In genomic region chr17:79563721-79564120, GRCm38 (mm10) we compare ENCODE assay signal across 15 mouse cellular contexts. TPM values are rescaled to one million over a fixed set of nuclear protein-coding genes. Genes with fewer than 3 reads are reported as not detected.
DNase-seq lines count a peak whose midpoint lies in the region; ATAC-seq and TF ChIP-seq lines count a peak whose summit lies in the region.
"Had no signal": no experiment of that assay in that cellular context is flagged by ENCODE, and none has a peak within 500 bp of the region (broad histone marks: within the 10 kb centered on the region; RNA-seq: fewer than 3 reads in every experiment).

No protein-coding gene starts in this region.

- CTCF ChIA-PET in Patski (lab: Charles Lee) = interaction anchor here (0.9 to 1.9 kb wide), 4 partner anchors 11 to 428 kb away, joined by 3 to 6 read pairs (median 4); no protein-coding TSS in a partner anchor

- H3K4me3 ChIP-seq in forebrain, embryonic 11.5 days (ENCODE audit: low read depth, low read length) = no peak overlapping the region
- no peak overlapping the region for H3K4me3 ChIP-seq in forebrain, embryonic 13.5 days
- H3K4me3 ChIP-seq in hindbrain, embryonic 10.5 days = no peak overlapping the region
- no peak overlapping the region for H3K4me3 ChIP-seq in hindbrain, embryonic 16.5 days (ENCODE audit: low read length)
- H3K4me3 ChIP-seq in forebrain, postnatal 0 days (ENCODE audit: low read depth, low read length) = no peak overlapping the region
- no peak overlapping the region for H3K4me3 ChIP-seq in layer of hippocampus, adult 2 months
- no peak overlapping the region for H3K4me3 ChIP-seq in hindbrain, postnatal 0 days (ENCODE audit: low read length)
- H3K4me3 ChIP-seq: liver, embryonic 12.5 days; midbrain, embryonic 15.5 days had no signal

- 0 out of 2 replicates have a peak, but pooled peaks have one; percentile 18 for ATAC-seq in forebrain, embryonic 11.5 days (replicated peaks; ENCODE audit: low FRiP score)
- no peak for ATAC-seq in forebrain, embryonic 13.5 days
- no peak for ATAC-seq in hindbrain, embryonic 16.5 days
- ATAC-seq in Patski = peak; percentile 17
- no peak for ATAC-seq in forebrain, postnatal 0 days
- ATAC-seq in hindbrain, postnatal 0 days = no peak
- ATAC-seq: liver, embryonic 12.5 days; midbrain, embryonic 15.5 days had no signal

- H3K27ac ChIP-seq in forebrain, embryonic 11.5 days (ENCODE audit: low read depth, low read length) = no peak overlapping the region
- H3K27ac ChIP-seq in forebrain, embryonic 13.5 days = no peak overlapping the region
- no peak overlapping the region for H3K27ac ChIP-seq in hindbrain, embryonic 10.5 days
- H3K27ac ChIP-seq in hindbrain, embryonic 16.5 days (ENCODE audit: low read depth, low read length) = no peak overlapping the region
- H3K27ac ChIP-seq in forebrain, postnatal 0 days (ENCODE audit: low read depth, low read length) = peak overlapping the region; percentile 59; the same call in 1 of the 2 replicates
- H3K27ac ChIP-seq in layer of hippocampus, adult 2 months = no peak overlapping the region
- H3K27ac ChIP-seq in hindbrain, postnatal 0 days = no peak overlapping the region
- H3K27ac ChIP-seq: liver, embryonic 12.5 days; midbrain, embryonic 15.5 days had no signal

- no peaks in the 10 kb centered on the region for H3K36me3 ChIP-seq in forebrain, embryonic 11.5 days (ENCODE audit: control insufficient read depth, insufficient read depth, low read length)
- no peaks in the 10 kb centered on the region for H3K36me3 ChIP-seq in forebrain, embryonic 13.5 days (ENCODE audit: poor library complexity, severe bottlenecking)
- no peaks in the 10 kb centered on the region for H3K36me3 ChIP-seq in hindbrain, embryonic 10.5 days
- H3K36me3 ChIP-seq in hindbrain, embryonic 16.5 days (ENCODE audit: control insufficient read depth, insufficient read depth, low read length) = no peaks in the 10 kb centered on the region
- H3K36me3 ChIP-seq in forebrain, postnatal 0 days (ENCODE audit: insufficient read depth) = no peaks in the 10 kb centered on the region
- no peaks in the 10 kb centered on the region for H3K36me3 ChIP-seq in hindbrain, postnatal 0 days (ENCODE audit: insufficient read depth, low read length)
- H3K36me3 ChIP-seq: liver, embryonic 12.5 days; midbrain, embryonic 15.5 days had no signal

- WGBS in forebrain, embryonic 11.5 days = 48% methylated on average over 2 of the region's 2 CpGs
- WGBS in forebrain, embryonic 13.5 days = 79% methylated on average over 2 of the region's 2 CpGs
- WGBS in hindbrain, embryonic 10.5 days = 44% methylated on average over 2 of the region's 2 CpGs
- 68% methylated on average over 2 of the region's 2 CpGs for WGBS in hindbrain, embryonic 16.5 days
- 72% methylated on average over 2 of the region's 2 CpGs for WGBS in forebrain, postnatal 0 days
- WGBS in hindbrain, postnatal 0 days = 72% methylated on average over 2 of the region's 2 CpGs

- H3K4me1 ChIP-seq in forebrain, embryonic 11.5 days (replicated peaks; ENCODE audit: control insufficient read depth, insufficient read depth, low read length) = no peaks in the 10 kb centered on the region
- H3K4me1 ChIP-seq in forebrain, embryonic 13.5 days = no peaks in the 10 kb centered on the region
- H3K4me1 ChIP-seq in hindbrain, embryonic 10.5 days (replicated peaks) = peaks cover 27% of the 10 kb centered on the region
- no peaks in the 10 kb centered on the region for H3K4me1 ChIP-seq in hindbrain, embryonic 16.5 days (ENCODE audit: control insufficient read depth, insufficient read depth, low read depth, low read length)
- H3K4me1 ChIP-seq in forebrain, postnatal 0 days (ENCODE audit: insufficient read depth) = peaks cover 11% of the 10 kb centered on the region
- H3K4me1 ChIP-seq in hindbrain, postnatal 0 days (ENCODE audit: insufficient read depth, low read length) = no peaks in the 10 kb centered on the region
- H3K4me1 ChIP-seq: liver, embryonic 12.5 days had no signal

- TF ChIP-seq CTCF in Patski (IDR thresholded peaks at IDR 0.05) = no peak
- no peak for TF ChIP-seq CTCF in forebrain, postnatal 0 days (IDR thresholded peaks at IDR 0.05; ENCODE audit: low read depth)
- no peak for TF ChIP-seq CTCF in layer of hippocampus, adult 2 months (conservative IDR thresholded peaks at IDR 0.05)
- no peak for TF ChIP-seq CTCF in hindbrain, postnatal 0 days (IDR thresholded peaks at IDR 0.05; ENCODE audit: low read depth)

- H3K9ac ChIP-seq in forebrain, embryonic 11.5 days (ENCODE audit: low read length) = no peak overlapping the region
- H3K9ac ChIP-seq in forebrain, embryonic 13.5 days = no peak overlapping the region
- no peak overlapping the region for H3K9ac ChIP-seq in hindbrain, embryonic 16.5 days (ENCODE audit: low read depth, low read length)
- H3K9ac ChIP-seq in forebrain, postnatal 0 days = no peak overlapping the region
- H3K9ac ChIP-seq in hindbrain, postnatal 0 days (replicated peaks; ENCODE audit: low read length) = no peak overlapping the region
- H3K9ac ChIP-seq: liver, embryonic 12.5 days; midbrain, embryonic 15.5 days had no signal

- no peaks in the 10 kb centered on the region; the same call in 1 of the 2 replicates for H3K9me3 ChIP-seq in forebrain, embryonic 11.5 days (ENCODE audit: control insufficient read depth, low read length)
- peaks cover 12% of the 10 kb centered on the region for H3K9me3 ChIP-seq in forebrain, embryonic 13.5 days (replicated peaks)
- peaks cover 14% of the 10 kb centered on the region for H3K9me3 ChIP-seq in hindbrain, embryonic 10.5 days
- H3K9me3 ChIP-seq in hindbrain, embryonic 16.5 days (ENCODE audit: control insufficient read depth, low read length) = peaks cover 7% of the 10 kb centered on the region
- H3K9me3 ChIP-seq in forebrain, postnatal 0 days (ENCODE audit: low read length) = 0 out of 2 replicates have a peak, but pooled peaks cover 9% of the 10 kb centered on the region
- peaks cover 12% of the 10 kb centered on the region; the same call in 1 of the 2 replicates for H3K9me3 ChIP-seq in hindbrain, postnatal 0 days (ENCODE audit: low read length)
- H3K9me3 ChIP-seq: midbrain, embryonic 15.5 days had no signal

- POLR2A ChIA-PET in Patski (lab: Charles Lee) = interaction anchor here (1.0 kb wide), 1 partner anchor 209 kb away, joined by 3 read pairs; the partner anchor contains the start of gene Cdc42ep3

- in situ Hi-C loops in Patski (cut with MboI; ENCODE audit: low pct_unique_long_range_greater_than_20kb) = no loop called here

- DNase-seq in forebrain, embryonic 11.5 days (ENCODE audit: low spot score) = no peak
- DNase-seq in hindbrain, embryonic 10.5 days (ENCODE audit: low spot score) = peak; percentile 24
- DNase-seq in Patski (ENCODE audit: low read depth, low spot score) = no peak
- DNase-seq in forebrain, postnatal 0 days = no peak
- no peak for DNase-seq in layer of hippocampus, adult 2 months (ENCODE audit: low spot score in 2 of 2)
- DNase-seq in hindbrain, postnatal 0 days (ENCODE audit: low spot score) = no peak
- DNase-seq: adrenal gland, adult 2 months; cerebellum, adult 9-10 months; gastrocnemius, postnatal 36 days; kidney, postnatal 10 days; thymus, postnatal 25 days had no signal

- no peak overlapping the region for H3K4me2 ChIP-seq in forebrain, embryonic 11.5 days (ENCODE audit: low read depth, low read length, severe bottlenecking)
- H3K4me2 ChIP-seq in forebrain, embryonic 13.5 days = no peak overlapping the region
- no peak overlapping the region for H3K4me2 ChIP-seq in hindbrain, embryonic 16.5 days (ENCODE audit: low read length)
- no peak overlapping the region for H3K4me2 ChIP-seq in forebrain, postnatal 0 days (ENCODE audit: low read depth)
- H3K4me2 ChIP-seq in hindbrain, postnatal 0 days (ENCODE audit: low read depth, low read length) = no peak overlapping the region
- H3K4me2 ChIP-seq: liver, embryonic 12.5 days; midbrain, embryonic 15.5 days had no signal

- no peaks in the 10 kb centered on the region for H3K27me3 ChIP-seq in forebrain, embryonic 11.5 days (ENCODE audit: control insufficient read depth, insufficient read depth, low read length)
- H3K27me3 ChIP-seq in forebrain, embryonic 13.5 days = no peaks in the 10 kb centered on the region
- H3K27me3 ChIP-seq in hindbrain, embryonic 10.5 days (ENCODE audit: insufficient read depth, poor library complexity, severe bottlenecking) = no peaks in the 10 kb centered on the region
- no peaks in the 10 kb centered on the region for H3K27me3 ChIP-seq in hindbrain, embryonic 16.5 days (replicated peaks; ENCODE audit: control insufficient read depth, insufficient read depth, low read length)
- no peaks in the 10 kb centered on the region for H3K27me3 ChIP-seq in Patski
- no peaks in the 10 kb centered on the region for H3K27me3 ChIP-seq in forebrain, postnatal 0 days (ENCODE audit: insufficient read depth, low read length)
- H3K27me3 ChIP-seq in hindbrain, postnatal 0 days (ENCODE audit: insufficient read depth, low read length) = no peaks in the 10 kb centered on the region
- H3K27me3 ChIP-seq: liver, embryonic 12.5 days; midbrain, embryonic 15.5 days had no signal

RNA-seq across cellular contexts. Expression of gene Rmdn2, which starts 47.9 kb away (rescaled TPM):
- polyA plus RNA-seq in forebrain, embryonic 11.5 days (2014; fragmentation: Nextera tagmentation; extraction: Ambion mirVana) = 4.8 and 5.0 TPM in 2 replicates
- polyA plus RNA-seq in forebrain, embryonic 13.5 days (2015; fragmentation: Nextera tagmentation; extraction: Ambion mirVana) = 4.4 and 6.0 TPM in 2 replicates
- polyA plus RNA-seq in hindbrain, embryonic 10.5 days (2016; fragmentation: Nextera tagmentation; extraction: Ambion mirVana) = 5.0 and 6.2 TPM in 2 replicates
- polyA plus RNA-seq in hindbrain, embryonic 16.5 days (2015; fragmentation: Nextera tagmentation; extraction: Ambion mirVana) = 9.6 and 11.1 TPM in 2 replicates
- polyA plus RNA-seq in Patski (2021) = 15.1 TPM
- total RNA-seq in forebrain, postnatal 0 days (2014; rRNA removed) = 5.8 and 12.0 TPM in 2 replicates
- polyA plus RNA-seq in forebrain, postnatal 0 days (2015; fragmentation: Nextera tagmentation; extraction: Ambion mirVana) = 7.3 and 9.4 TPM in 2 replicates
- 1 to 10 TPM; 9.0 TPM for total RNA-seq in layer of hippocampus, adult 2 months (2021)
- 3.6 and 6.1 TPM in 2 replicates for total RNA-seq in hindbrain, postnatal 0 days (2014; rRNA removed)
- polyA plus RNA-seq in hindbrain, postnatal 0 days (2015; fragmentation: Nextera tagmentation; extraction: Ambion mirVana) = 11.1 and 12.4 TPM in 2 replicates

Comparison
In these comparisons a context has a peak if more than half of its experiments do, and no peak if none do; other contexts are left out.
1. ATAC-seq: peak in forebrain, embryonic 11.5 days (single experiment) and Patski (single experiment); none in forebrain, embryonic 13.5 days (single experiment), hindbrain, embryonic 16.5 days (single experiment), forebrain, postnatal 0 days (single experiment) and hindbrain, postnatal 0 days (single experiment).